Mouse (Mus musculus) ZHBTc4 (cell line): ENCODE data around the gene Olfr544.
"Not testable (repeated sequence)": the region's sequence is repeated elsewhere in the genome, so short reads cannot be mapped to it uniquely, and the experiment has no call there.

ENCODE experiments used
- DNase-seq: peaks from one replicate; pipeline ENCODE4 v3.0.0-alpha.2; 2011; ENCODE audit warnings: low read depth, low spot score

Olfr544 gene

GRCm38 (mm10) chr7:102488161-102488560 is at the start of gene Olfr544:
Gene Olfr544, minus strand, starts transcription at chr7:102488313.
- no peak for DNase-seq

GRCm38 (mm10) chr7:102534449-102534848 is 46.3 kb upstream of the Olfr544 start, which contains the start of gene Olfr547:
Gene Olfr547, plus strand, starts transcription at chr7:102534749.
- no peak for DNase-seq

- no peak for DNase-seq
Measured at GRCm38 (mm10) chr7:102529052-102529451, 40.9 kb upstream of the Olfr544 start.

GRCm38 (mm10) chr7:102517051-102517335 is 28.9 kb upstream of the Olfr544 start:
- no peak for DNase-seq

- DNase-seq = no peak
Measured at GRCm38 (mm10) chr7:102516261-102517050, 28.3 kb upstream of the Olfr544 start.

GRCm38 (mm10) chr7:102514144-102514543 is 26.0 kb upstream of the Olfr544 start:
- DNase-seq = no peak

GRCm38 (mm10) chr7:102512814-102513435 is 24.8 kb upstream of the Olfr544 start:
- DNase-seq = peak; percentile 95

GRCm38 (mm10) chr7:102511927-102512326 is 23.8 kb upstream of the Olfr544 start:
- no peak for DNase-seq

- DNase-seq = no peak
Measured at GRCm38 (mm10) chr7:102509726-102510125, 21.6 kb upstream of the Olfr544 start.

GRCm38 (mm10) chr7:102508666-102509065 is 20.6 kb upstream of the Olfr544 start:
- DNase-seq = no peak

- no peak for DNase-seq
Measured at GRCm38 (mm10) chr7:102508066-102508465, 20.0 kb upstream of the Olfr544 start.

GRCm38 (mm10) chr7:102506848-102507247 is 18.7 kb upstream of the Olfr544 start:
- DNase-seq = peak; percentile 81

GRCm38 (mm10) chr7:102501986-102502385 is 13.9 kb upstream of the Olfr544 start:
- no peak for DNase-seq

GRCm38 (mm10) chr7:102499473-102499872 is 11.4 kb upstream of the Olfr544 start, which contains the start of gene Olfr545:
Gene Olfr545, minus strand, starts transcription at chr7:102499573.
- DNase-seq = no peak

GRCm38 (mm10) chr7:102494416-102494815 is 6.3 kb upstream of the Olfr544 start:
- DNase-seq = not testable (repeated sequence)

- DNase-seq = no peak
Measured at GRCm38 (mm10) chr7:102486105-102486504, 2.0 kb downstream of the Olfr544 start.

- not testable (repeated sequence) for DNase-seq
Measured at GRCm38 (mm10) chr7:102484766-102485165, 3.3 kb downstream of the Olfr544 start.

- no peak for DNase-seq
Measured at GRCm38 (mm10) chr7:102483665-102484064, 4.4 kb downstream of the Olfr544 start.

- DNase-seq = no peak
Measured at GRCm38 (mm10) chr7:102481579-102481978, 6.5 kb downstream of the Olfr544 start, which contains the start of gene Olfr543. Gene Olfr543, minus strand, starts transcription at chr7:102481679.

- DNase-seq = no peak
Measured at GRCm38 (mm10) chr7:102480821-102481220, 7.3 kb downstream of the Olfr544 start.

GRCm38 (mm10) chr7:102479368-102480078 is 8.6 kb downstream of the Olfr544 start:
- peak; percentile 83 for DNase-seq

GRCm38 (mm10) chr7:102478926-102479325 is 9.2 kb downstream of the Olfr544 start:
- DNase-seq = no peak
